Mouse (Mus musculus) heart, adult 9 months (tissue): ENCODE data around the gene Olfr286.

ENCODE experiments used
- DNase-seq, 2 experiments: peaks; one replicate each; pipeline ENCODE4 v3.0.0; 2022; ENCODE audit warnings: low spot score in 2 of 2

The Olfr286 gene

GRCm38 (mm10) chr15:98234350-98234749 lies at the start of gene Olfr286:
TSS of gene Olfr286 (minus strand) at chr15:98234450.
- DNase-seq = no peak

- no peak for DNase-seq
Observed at GRCm38 (mm10) chr15:98257776-98258175, 23.5 kb upstream of the Olfr286 start.

GRCm38 (mm10) chr15:98257193-98257592 lies 22.9 kb upstream of the Olfr286 start, which contains the start of gene H1fnt:
TSS of gene H1fnt (minus strand) at chr15:98257293.
- DNase-seq = no peak

GRCm38 (mm10) chr15:98256271-98256670 lies 22.0 kb upstream of the Olfr286 start:
- DNase-seq = no peak

GRCm38 (mm10) chr15:98235442-98235841 lies 1.2 kb upstream of the Olfr286 start:
- no peak for DNase-seq

GRCm38 (mm10) chr15:98226096-98226495 lies 8.2 kb downstream of the Olfr286 start:
- DNase-seq = no peak

GRCm38 (mm10) chr15:98225610-98226009 lies 8.6 kb downstream of the Olfr286 start:
- DNase-seq = no peak

GRCm38 (mm10) chr15:98222377-98222776 lies 11.9 kb downstream of the Olfr286 start:
- no peak for DNase-seq

GRCm38 (mm10) chr15:98220877-98221276 lies 13.4 kb downstream of the Olfr286 start, which contains the start of the genes Gm44579 and Olfr287:
TSS of gene Gm44579 (minus strand) at chr15:98220977.
TSS of gene Olfr287 (minus strand) at chr15:98221056.
- no peak for DNase-seq

GRCm38 (mm10) chr15:98214130-98214529 lies 20.1 kb downstream of the Olfr286 start:
- DNase-seq = no peak

GRCm38 (mm10) chr15:98213336-98213870 lies 20.8 kb downstream of the Olfr286 start:
- DNase-seq = no peak

- DNase-seq = no peak
Observed at GRCm38 (mm10) chr15:98209676-98210075, 24.6 kb downstream of the Olfr286 start.

GRCm38 (mm10) chr15:98195442-98195841 lies 38.8 kb downstream of the Olfr286 start, which contains the start of gene Olfr288:
TSS of gene Olfr288 (minus strand) at chr15:98195542.
- DNase-seq = no peak

- DNase-seq = no peak
Observed at GRCm38 (mm10) chr15:98184456-98184855, 49.8 kb downstream of the Olfr286 start.

- no peak for DNase-seq
Observed at GRCm38 (mm10) chr15:98181856-98182570, 52.2 kb downstream of the Olfr286 start.

GRCm38 (mm10) chr15:98181132-98181711 lies 53.0 kb downstream of the Olfr286 start:
- peak; percentile 96 to 97 for DNase-seq

- DNase-seq = no peak
Observed at GRCm38 (mm10) chr15:98180567-98181131, 53.6 kb downstream of the Olfr286 start.

- no peak for DNase-seq
Observed at GRCm38 (mm10) chr15:98177320-98177719, 56.9 kb downstream of the Olfr286 start.
